Mouse (Mus musculus) heart, postnatal 0 days (tissue): ENCODE measurements around the gene Kif9. TPM values are rescaled to one million over a fixed set of nuclear protein-coding genes. Genes with fewer than 3 reads are reported as not detected.

Source experiments
- ATAC-seq: fragments of 200-750 bp; cut with Nextera tagmentation; 2 replicates; pipeline ENCODE4 v1.8.0; 2017; ENCODE audit warnings: low read depth, moderate number of reproducible peaks, moderate library complexity; ENCODE audit not compliant: insufficient read depth
- DNase-seq: peaks from one replicate; pipeline ENCODE4 v3.0.0-alpha.2; 2016; ENCODE audit warnings: low spot score
- H3K27ac ChIP-seq: fragments of 300-500 bp; sonication (generic); 2 replicates; pipeline ENCODE4 v1.5.1; 2014; ENCODE audit warnings: low read depth, mild to moderate bottlenecking
- H3K27me3 ChIP-seq: fragments of 300-500 bp; sonication (generic); 2 replicates; pipeline ENCODE4 v1.6.1; 2014; ENCODE audit warnings: low read length, mixed read lengths; ENCODE audit not compliant: control insufficient read depth, insufficient read depth
- H3K36me3 ChIP-seq: fragments of 300-500 bp; sonication (generic); replicated peaks from 2 replicates; pipeline ENCODE4 v1.6.1; 2014; ENCODE audit warnings: low read length, mixed read lengths; ENCODE audit not compliant: control insufficient read depth, insufficient read depth
- H3K4me1 ChIP-seq: fragments of 300-500 bp; sonication (generic); 2 replicates; pipeline ENCODE4 v1.6.1; 2014; ENCODE audit warnings: antibody characterized with exemption; ENCODE audit not compliant: control insufficient read depth, insufficient read depth
- H3K4me2 ChIP-seq: fragments of 300-500 bp; sonication (generic); 2 replicates; pipeline ENCODE4 v1.6.1; 2014; ENCODE audit warnings: low read depth, mild to moderate bottlenecking, low read length, moderate library complexity
- H3K4me3 ChIP-seq: fragments of 300-500 bp; sonication (generic); 2 replicates; pipeline ENCODE4 v1.5.1; 2014; ENCODE audit warnings: low read depth, low read length
- H3K9ac ChIP-seq: fragments of 300-500 bp; sonication (generic); replicated peaks from 2 replicates; pipeline ENCODE4 v1.6.1; 2014; ENCODE audit warnings: low read depth, low read length, mixed read lengths
- H3K9me3 ChIP-seq: fragments of 300-500 bp; sonication (generic); replicated peaks from 2 replicates; pipeline ENCODE4 v1.6.1; 2016; ENCODE audit warnings: low read length; ENCODE audit not compliant: control insufficient read depth
- CTCF ChIP-seq: IDR thresholded peaks from 2 replicates; pipeline ENCODE4 v1.5.1; 2016; ENCODE audit warnings: antibody characterized with exemption, control low read depth, low read depth
- EP300 ChIP-seq: IDR thresholded peaks from 2 replicates; pipeline ENCODE4 v1.6.1; 2016; ENCODE audit warnings: antibody characterized with exemption, low read depth
- WGBS: fragments of 180-500 bp; shearing (Covaris S2); extraction: QIAGEN DNeasy Blood & Tissue Kit; methylation state at CpG from one replicate; pipeline ENCODE4 v1.1.7; 2014; 5-methylcytosine and 5-hydroxymethylcytosine counted together
- polyA plus RNA-seq: library from polyadenylated mRNA; unstranded; fragments of >200 nt; fragmentation: Nextera tagmentation; extraction: Ambion mirVana; gene quantifications from 2 replicates; pipeline ENCODE4 v1.2.1, GENCODE M21; 2015
- total RNA-seq: library from RNA; depleted of rRNA; stranded (reverse); fragments of >200 nt; gene quantifications from 2 replicates; pipeline ENCODE4 v1.2.3, GENCODE M21; 2014; ENCODE audit warnings: low replicate concordance

Kif9 gene
- total and polyA plus RNA-seq, 2 experiments from 2014 or later = 0.29 TPM; not detected in 1

GRCm38 (mm10) chr9:110529002-110529737, 52.4 kb downstream of the Kif9 start:
- no peaks in the 10 kb centered on the region for H3K27me3 ChIP-seq
- no peak overlapping the region for H3K27ac ChIP-seq
- no peak for TF ChIP-seq EP300
- TF ChIP-seq CTCF = no peak
- no peak overlapping the region for H3K4me2 ChIP-seq
- no peak for DNase-seq
- WGBS = 61% methylated on average over 9 of the region's 9 CpGs
- H3K4me3 ChIP-seq = no peak overlapping the region
- ATAC-seq = no peak
- no peaks in the 10 kb centered on the region for H3K9me3 ChIP-seq
- peaks cover 13% of the 10 kb centered on the region for H3K4me1 ChIP-seq
- no peak overlapping the region for H3K9ac ChIP-seq
- H3K36me3 ChIP-seq = no peaks in the 10 kb centered on the region

- ATAC-seq = no peak
- Histone ChIP-seq H3K9me3 (no peaks in the 10 kb centered on the region), H3K36me3 (no peaks in the 10 kb centered on the region), H3K4me1 (peaks cover 23% of the 10 kb centered on the region), H3K27me3 (no peaks in the 10 kb centered on the region), H3K9ac (no peak overlapping the region), H3K4me3 (no peak overlapping the region), H3K27ac (no peak overlapping the region), H3K4me2 (no peak overlapping the region)
- TF ChIP-seq CTCF (no peak), EP300 (no peak)
- DNase-seq = no peak
- 70% methylated on average over 3 of the region's 3 CpGs for WGBS
Measured at GRCm38 (mm10) chr9:110530650-110531049, 53.9 kb downstream of the Kif9 start.

GRCm38 (mm10) chr9:110531151-110531791, 54.5 kb downstream of the Kif9 start:
- Histone ChIP-seq H3K9ac (peak overlapping the region; percentile 98; the same call in 1 of the 2 replicates), H3K4me2 (peak overlapping the region; percentile 80), H3K36me3 (no peaks in the 10 kb centered on the region), H3K27me3 (no peaks in the 10 kb centered on the region), H3K4me1 (peaks cover 23% of the 10 kb centered on the region), H3K9me3 (no peaks in the 10 kb centered on the region), H3K27ac (peak overlapping the region; percentile 99), H3K4me3 (peak overlapping the region; percentile 90)
- ATAC-seq = no peak
- TF ChIP-seq EP300 (no peak), CTCF (no peak)
- DNase-seq = peak; percentile 10
- WGBS = 25% methylated on average over 6 of the region's 6 CpGs

- H3K27me3 ChIP-seq = no peaks in the 10 kb centered on the region
- H3K4me1 ChIP-seq = peaks cover 29% of the 10 kb centered on the region
- H3K9me3 ChIP-seq = no peaks in the 10 kb centered on the region
- no peaks in the 10 kb centered on the region for H3K36me3 ChIP-seq
- WGBS = under 1% methylated on average over 43 of the region's 53 CpGs
- DNase-seq = peak; percentile 97
- TF ChIP-seq CTCF (peak; percentile 84), EP300 (0 out of 2 replicates have a peak, but pooled peaks have one; percentile 42)
- H3K9ac ChIP-seq = peak overlapping the region; percentile 98
- ATAC-seq = peak; percentile 98
- peak overlapping the region; percentile 80 for H3K4me2 ChIP-seq
- peak overlapping the region; percentile 99 for H3K27ac ChIP-seq
- H3K4me3 ChIP-seq = peak overlapping the region; percentile 90
Measured at GRCm38 (mm10) chr9:110531914-110532489, 55.2 kb downstream of the Kif9 start.

GRCm38 (mm10) chr9:110532538-110533291, 56.0 kb downstream of the Kif9 start, which contains the start of gene Setd2:
Gene Setd2 (plus strand): TSS chr9:110532597.
- H3K4me3 ChIP-seq = peak within 1 kb of the TSS; percentile 90
- no peaks in the 10 kb centered on the region for H3K27me3 ChIP-seq
- H3K9ac ChIP-seq = peak within 1 kb of the TSS; percentile 98
- peak within 1 kb of the TSS; percentile 99 for H3K27ac ChIP-seq
- H3K9me3 ChIP-seq = no peaks in the 10 kb centered on the region
- DNase-seq (peak; percentile 25), ATAC-seq (peak; percentile 51)
- 0% methylated on average over 71 of the region's 109 CpGs for WGBS
- H3K36me3 ChIP-seq = 0 out of 2 replicates have a peak, but pooled peaks cover 3% of the 10 kb centered on the region
- peak within 1 kb of the TSS; percentile 80 for H3K4me2 ChIP-seq
- peaks cover 30% of the 10 kb centered on the region for H3K4me1 ChIP-seq
- TF ChIP-seq EP300 (peak; percentile 55; the same call in 1 of the 2 replicates), CTCF (no peak)
